Mouse (Mus musculus) hindbrain, embryonic 15.5 days (tissue): Measurements from ENCODE around the gene Casc1. TPM values are rescaled to one million over a fixed set of nuclear protein-coding genes. Genes with fewer than 3 reads are reported as not detected.

Source experiments
- ATAC-seq: fragments of 200-750 bp; cut with Nextera tagmentation; 2 replicates; pipeline ENCODE4 v1.8.0; 2017; ENCODE audit warnings: low read depth, moderate number of reproducible peaks, moderate TSS enrichment; ENCODE audit not compliant: low FRiP score
- H3K27ac ChIP-seq: fragments of 300-500 bp; sonication (generic); replicated peaks from 2 replicates; pipeline ENCODE4 v1.5.1; 2015; ENCODE audit warnings: mild to moderate bottlenecking, inconsistent platforms
- H3K27me3 ChIP-seq: fragments of 300-500 bp; sonication (generic); 2 replicates; pipeline ENCODE4 v1.6.1; 2015; ENCODE audit warnings: control low read depth, inconsistent platforms
- H3K36me3 ChIP-seq: fragments of 300-500 bp; sonication (generic); 2 replicates; pipeline ENCODE4 v1.6.1; 2015; ENCODE audit warnings: control low read depth, inconsistent platforms
- H3K4me1 ChIP-seq: fragments of 300-500 bp; sonication (generic); replicated peaks from 2 replicates; pipeline ENCODE4 v1.6.1; 2015; ENCODE audit warnings: control low read depth, inconsistent platforms
- H3K4me2 ChIP-seq: fragments of 300-500 bp; sonication (generic); 2 replicates; pipeline ENCODE4 v1.6.1; 2015; ENCODE audit warnings: moderate library complexity, mild to moderate bottlenecking, inconsistent platforms
- H3K4me3 ChIP-seq: fragments of 300-500 bp; sonication (generic); 2 replicates; pipeline ENCODE4 v1.5.1; 2015; ENCODE audit warnings: mild to moderate bottlenecking, inconsistent platforms
- H3K9ac ChIP-seq: fragments of 300-500 bp; sonication (generic); 2 replicates; pipeline ENCODE4 v1.6.1; 2015; ENCODE audit warnings: inconsistent platforms
- H3K9me3 ChIP-seq: fragments of 300-500 bp; sonication (generic); 2 replicates; pipeline ENCODE4 v1.6.1; 2016; ENCODE audit warnings: control low read depth, inconsistent platforms
- WGBS: fragments of 180-500 bp; shearing (Covaris S2); methylation state at CpG from one replicate; pipeline ENCODE4 v1.1.7; 2015; 5-methylcytosine and 5-hydroxymethylcytosine counted together
- polyA plus RNA-seq: library from polyadenylated mRNA; unstranded; fragments of >200 nt; fragmentation: Nextera tagmentation; extraction: Ambion mirVana; gene quantifications from 2 replicates; pipeline ENCODE4 v1.2.1, GENCODE M21; 2015

Casc1 gene
- polyA plus RNA-seq, 1 experiment from 2014 or later = 1.3 TPM

DNA sequence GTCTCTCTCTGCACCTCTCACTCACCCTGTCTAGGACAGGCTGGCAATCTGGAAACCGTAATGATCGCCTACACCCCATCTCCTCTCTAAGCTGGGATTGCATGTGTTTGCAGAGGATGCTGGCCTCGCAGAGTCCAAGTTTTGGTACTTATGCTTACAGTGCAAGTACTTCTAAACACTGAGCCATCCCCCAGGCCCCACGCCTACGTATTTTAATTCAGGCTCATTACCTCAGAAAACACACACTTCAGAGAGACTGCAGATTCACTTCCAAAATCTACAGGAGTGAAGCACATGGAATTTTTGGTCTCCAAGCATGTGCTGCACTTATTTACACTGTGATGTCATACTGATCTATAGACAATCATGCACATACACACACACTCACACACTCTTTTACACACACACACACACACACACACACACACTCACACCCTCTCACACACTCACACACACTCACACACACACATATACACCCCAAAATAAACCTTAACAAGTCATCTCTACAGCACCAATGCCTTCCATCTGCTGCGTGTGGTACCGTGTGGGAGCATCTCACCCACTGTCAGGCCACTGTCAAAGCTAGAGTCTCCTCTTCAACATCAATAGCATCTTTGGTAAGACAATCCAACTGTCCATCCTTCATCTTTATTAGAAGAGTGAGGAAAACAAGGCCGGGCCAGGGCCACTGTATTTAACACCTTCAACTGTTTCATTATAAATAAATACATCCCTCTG is 12.7 kb downstream of the Casc1 start:
- Histone ChIP-seq H3K27me3 (no peaks in the 10 kb centered on the region), H3K9me3 (no peaks in the 10 kb centered on the region), H3K4me2 (no peak overlapping the region), H3K36me3 (no peaks in the 10 kb centered on the region), H3K9ac (no peak overlapping the region), H3K27ac (no peak overlapping the region), H3K4me3 (no peak overlapping the region), H3K4me1 (no peaks in the 10 kb centered on the region)
- WGBS = 96% methylated on average over 8 of the region's 8 CpGs
- ATAC-seq = no peak

DNA sequence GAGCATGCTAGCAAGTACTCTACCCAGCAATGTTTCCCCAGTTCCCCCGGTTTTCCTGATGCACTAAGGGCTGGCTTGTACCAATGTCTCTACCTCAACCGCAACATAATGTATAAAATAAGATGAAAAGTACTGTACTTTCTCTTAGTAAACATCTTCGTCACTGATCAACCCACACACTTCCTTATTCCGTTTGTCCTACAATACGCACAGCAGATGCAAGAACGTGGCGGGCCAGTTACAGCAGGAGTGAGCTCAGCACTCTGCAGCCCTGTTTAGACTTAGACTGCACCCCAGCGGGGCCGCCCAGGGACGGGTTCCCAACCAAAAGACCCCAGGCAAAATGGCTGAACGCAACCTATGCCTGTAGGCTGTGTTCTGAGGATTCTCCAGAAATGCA is 17.4 kb downstream of the Casc1 start:
- 88% methylated on average over 11 of the region's 11 CpGs for WGBS
- Histone ChIP-seq H3K36me3 (no peaks in the 10 kb centered on the region), H3K27me3 (no peaks in the 10 kb centered on the region), H3K4me2 (no peak overlapping the region), H3K9me3 (no peaks in the 10 kb centered on the region), H3K4me3 (no peak overlapping the region), H3K27ac (no peak overlapping the region), H3K4me1 (no peaks in the 10 kb centered on the region), H3K9ac (no peak overlapping the region)
- ATAC-seq = no peak

GRCm38 (mm10) chr6:145193038-145193437 is 17.8 kb downstream of the Casc1 start:
- 91% methylated on average over 3 of the region's 3 CpGs for WGBS
- no peaks in the 10 kb centered on the region for H3K4me1 ChIP-seq
- ATAC-seq = no peak

GRCm38 (mm10) chr6:145187093-145188088 is 23.4 kb downstream of the Casc1 start:
- Histone ChIP-seq H3K4me3 (peak overlapping the region; percentile 29), H3K9me3 (no peaks in the 10 kb centered on the region), H3K4me1 (no peaks in the 10 kb centered on the region), H3K27me3 (no peaks in the 10 kb centered on the region), H3K4me2 (peak overlapping the region; percentile 52), H3K36me3 (no peaks in the 10 kb centered on the region), H3K27ac (peak overlapping the region; percentile 66), H3K9ac (peak overlapping the region; percentile 26)
- ATAC-seq = peak; percentile 83
- 59% methylated on average over 27 of the region's 27 CpGs for WGBS

More at GRCm38 (mm10) chr6:145193038-145193437, 17.8 kb downstream of the Casc1 start:
- no peak overlapping the region for H3K27ac ChIP-seq
- no peaks in the 10 kb centered on the region for H3K36me3 ChIP-seq
- no peak overlapping the region for H3K4me3 ChIP-seq
- H3K9me3 ChIP-seq = no peaks in the 10 kb centered on the region
- H3K9ac ChIP-seq = no peak overlapping the region
- no peaks in the 10 kb centered on the region for H3K27me3 ChIP-seq
- H3K4me2 ChIP-seq = no peak overlapping the region

- H3K9ac ChIP-seq = no peak overlapping the region
- no peaks in the 10 kb centered on the region for H3K4me1 ChIP-seq
- no peaks in the 10 kb centered on the region for H3K36me3 ChIP-seq
- H3K27ac ChIP-seq = no peak overlapping the region
- H3K9me3 ChIP-seq = no peaks in the 10 kb centered on the region
- H3K4me2 ChIP-seq = no peak overlapping the region
- H3K27me3 ChIP-seq = no peaks in the 10 kb centered on the region
- no peak for ATAC-seq
- H3K4me3 ChIP-seq = no peak overlapping the region
- 85% methylated on average over 1 of the region's 1 CpGs for WGBS
Observed at GRCm38 (mm10) chr6:145186096-145186495, 24.7 kb downstream of the Casc1 start.

GRCm38 (mm10) chr6:145182044-145182443 is 28.8 kb downstream of the Casc1 start:
- Histone ChIP-seq H3K27ac (no peak overlapping the region), H3K27me3 (no peaks in the 10 kb centered on the region), H3K4me2 (no peak overlapping the region), H3K4me1 (no peaks in the 10 kb centered on the region), H3K9ac (no peak overlapping the region), H3K4me3 (no peak overlapping the region), H3K36me3 (no peaks in the 10 kb centered on the region), H3K9me3 (no peaks in the 10 kb centered on the region)
- WGBS = 83% methylated on average over 8 of the region's 8 CpGs
- no peak for ATAC-seq

- H3K27ac ChIP-seq = no peak overlapping the region
- no peak overlapping the region for H3K9ac ChIP-seq
- H3K4me2 ChIP-seq = no peak overlapping the region
- peaks cover under 1% of the 10 kb centered on the region; the same call in 1 of the 2 replicates for H3K4me1 ChIP-seq
- H3K27me3 ChIP-seq = peaks cover 11% of the 10 kb centered on the region
- no peaks in the 10 kb centered on the region for H3K9me3 ChIP-seq
- ATAC-seq = no peak
- no peak overlapping the region for H3K4me3 ChIP-seq
- 25% methylated on average over 6 of the region's 6 CpGs for WGBS
- no peaks in the 10 kb centered on the region for H3K36me3 ChIP-seq
Observed at GRCm38 (mm10) chr6:145179665-145180064, 31.1 kb downstream of the Casc1 start.

DNA sequence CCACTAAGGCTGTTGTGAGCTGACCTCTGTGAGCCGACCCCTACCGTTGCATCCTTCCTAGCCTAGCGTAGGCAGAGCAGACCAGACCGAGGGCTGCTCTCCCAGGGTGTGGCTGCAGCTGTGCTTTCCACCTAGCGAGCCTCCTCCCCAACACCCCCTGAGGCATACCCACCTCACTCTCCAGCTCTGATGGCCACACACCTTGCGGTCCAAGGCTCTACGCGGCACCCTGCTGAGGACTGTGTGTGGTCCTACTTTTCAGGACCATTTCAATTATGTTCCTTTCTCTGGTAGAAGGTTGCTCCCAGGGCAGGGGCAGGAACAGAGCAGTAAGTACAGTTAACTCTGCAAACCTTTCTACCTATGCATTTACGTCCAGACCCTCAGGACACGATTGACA is 34.3 kb downstream of the Casc1 start:
- Histone ChIP-seq H3K36me3 (no peaks in the 10 kb centered on the region), H3K9me3 (no peaks in the 10 kb centered on the region), H3K4me3 (no peak overlapping the region), H3K9ac (no peak overlapping the region), H3K27me3 (peaks cover 11% of the 10 kb centered on the region), H3K4me1 (peaks cover 12% of the 10 kb centered on the region), H3K27ac (no peak overlapping the region), H3K4me2 (no peak overlapping the region)
- WGBS = 48% methylated on average over 10 of the region's 10 CpGs
- no peak for ATAC-seq

DNA sequence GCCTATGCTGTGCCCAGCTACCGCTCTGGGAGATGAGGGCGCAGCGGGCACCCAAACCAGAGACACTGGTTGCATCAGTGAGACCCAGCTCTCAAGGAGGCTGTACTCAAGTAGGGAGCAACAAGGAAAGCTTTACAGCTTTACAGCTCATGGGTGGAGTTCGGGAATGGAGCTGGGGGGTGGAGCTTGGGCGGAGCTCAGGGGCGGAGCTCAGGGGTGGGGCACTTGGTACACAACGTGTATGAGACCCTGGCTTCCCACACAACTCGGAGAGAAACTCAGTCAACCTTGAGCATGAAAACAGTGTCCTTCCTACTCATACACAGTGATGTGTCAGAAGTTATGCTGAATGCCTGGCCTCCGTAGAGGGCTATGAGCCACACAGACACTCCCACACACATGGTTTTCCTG is 35.2 kb downstream of the Casc1 start:
- no peak for ATAC-seq
- Histone ChIP-seq H3K9me3 (no peaks in the 10 kb centered on the region), H3K9ac (no peak overlapping the region), H3K4me1 (peaks cover 12% of the 10 kb centered on the region), H3K4me2 (no peak overlapping the region), H3K36me3 (no peaks in the 10 kb centered on the region), H3K27ac (no peak overlapping the region), H3K27me3 (peaks cover 11% of the 10 kb centered on the region), H3K4me3 (no peak overlapping the region)
- WGBS = 40% methylated on average over 9 of the region's 9 CpGs

DNA sequence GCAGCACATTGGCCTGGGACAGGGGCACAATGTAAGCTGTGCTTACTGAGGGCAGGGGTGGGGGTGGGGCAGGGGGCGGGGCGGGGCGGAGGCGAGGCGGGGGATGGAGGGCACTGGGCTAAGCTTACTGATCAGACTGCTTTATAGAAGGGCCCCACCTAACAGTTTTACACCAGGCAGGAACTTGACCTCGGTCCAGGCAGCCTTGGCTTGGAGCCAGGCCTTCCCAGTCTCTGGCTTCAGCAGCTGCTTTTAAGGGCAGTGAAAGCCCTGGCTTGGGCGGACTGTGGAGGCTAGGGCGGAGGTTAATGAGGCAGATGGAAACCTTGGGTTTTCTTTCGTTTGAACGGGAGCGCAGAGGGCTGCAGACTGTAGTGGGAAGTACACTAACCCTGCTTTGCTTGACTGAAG is 37.0 kb downstream of the Casc1 start:
- H3K4me3 ChIP-seq = no peak overlapping the region
- H3K4me1 ChIP-seq = peaks cover 12% of the 10 kb centered on the region
- no peaks in the 10 kb centered on the region for H3K36me3 ChIP-seq
- H3K27ac ChIP-seq = no peak overlapping the region
- H3K9ac ChIP-seq = no peak overlapping the region
- H3K9me3 ChIP-seq = no peaks in the 10 kb centered on the region
- H3K4me2 ChIP-seq = 0 out of 2 replicates have a peak overlapping the region, but pooled peaks have one; percentile 6
- peaks cover 11% of the 10 kb centered on the region for H3K27me3 ChIP-seq
- 9% methylated on average over 10 of the region's 11 CpGs for whole genome bisulfite sequencing
- peak; percentile 80 for ATAC-seq

DNA sequence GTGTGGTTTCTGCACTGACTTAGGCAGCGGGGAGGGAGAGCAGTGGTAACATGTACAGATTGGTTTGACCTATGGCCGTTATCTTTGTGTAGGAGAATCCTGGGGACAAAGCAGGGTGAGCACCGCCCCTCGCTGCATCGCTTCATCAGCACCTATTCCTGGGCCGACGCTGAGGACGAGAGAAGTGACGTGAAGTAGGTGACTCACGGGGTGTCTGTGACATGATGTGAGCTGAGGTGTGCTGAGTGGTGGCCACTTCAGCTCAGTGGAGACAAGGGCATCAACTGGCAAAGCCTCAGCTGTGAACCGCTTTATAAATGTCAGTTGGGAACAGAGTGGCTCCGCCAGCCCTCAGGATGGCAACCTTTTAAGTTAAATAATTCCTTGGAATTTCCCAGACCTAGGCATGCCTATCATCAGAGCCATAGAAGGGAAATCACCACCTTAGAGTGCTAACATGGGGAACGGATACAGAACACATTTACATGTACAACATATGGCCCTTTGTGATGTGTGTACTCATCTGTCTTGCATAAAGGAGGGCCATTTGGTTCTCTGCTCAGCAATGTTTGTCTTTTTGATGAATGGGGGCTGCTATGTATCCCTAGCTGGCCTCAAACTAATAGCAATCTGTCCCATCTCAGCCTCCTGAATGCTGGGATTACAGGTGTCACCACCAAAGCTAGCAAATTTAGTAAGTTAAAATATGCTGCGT is 38.8 kb downstream of the Casc1 start:
- no peak overlapping the region for H3K4me3 ChIP-seq
- H3K4me1 ChIP-seq = peaks cover 12% of the 10 kb centered on the region
- no peaks in the 10 kb centered on the region for H3K9me3 ChIP-seq
- ATAC-seq = no peak
- no peak overlapping the region for H3K27ac ChIP-seq
- H3K9ac ChIP-seq = no peak overlapping the region
- peaks cover 11% of the 10 kb centered on the region for H3K27me3 ChIP-seq
- no peak overlapping the region for H3K4me2 ChIP-seq
- H3K36me3 ChIP-seq = no peaks in the 10 kb centered on the region
- WGBS = 71% methylated on average over 14 of the region's 14 CpGs
